Mouse (Mus musculus) kidney, postnatal 0 days (tissue): Measurements from ENCODE around the gene Slc9a9. TPM values are rescaled to one million over a fixed set of nuclear protein-coding genes. Genes with fewer than 3 reads are reported as not detected.

Source experiments
- ATAC-seq: fragments of 200-750 bp; cut with Nextera tagmentation; replicated peaks from 2 replicates; pipeline ENCODE4 v1.8.0; 2017; ENCODE audit warnings: low read depth, moderate number of reproducible peaks, moderate TSS enrichment, moderate library complexity; ENCODE audit not compliant: low FRiP score
- DNase-seq: peaks from one replicate; pipeline ENCODE4 v3.0.0-alpha.2; 2016; ENCODE audit warnings: low spot score
- H3K27ac ChIP-seq: fragments of 300-500 bp; sonication (generic); 2 replicates; pipeline ENCODE4 v1.5.1; 2014; ENCODE audit warnings: mild to moderate bottlenecking
- H3K27me3 ChIP-seq: fragments of 300-500 bp; sonication (generic); 2 replicates; pipeline ENCODE4 v1.6.1; 2014; ENCODE audit warnings: low read length, mixed read lengths; ENCODE audit not compliant: insufficient read depth
- H3K36me3 ChIP-seq: fragments of 300-500 bp; sonication (generic); 2 replicates; pipeline ENCODE4 v1.6.1; 2014; ENCODE audit warnings: low read length, mixed read lengths; ENCODE audit not compliant: insufficient read depth
- H3K4me1 ChIP-seq: fragments of 300-500 bp; sonication (generic); replicated peaks from 2 replicates; pipeline ENCODE4 v1.6.1; 2014; ENCODE audit warnings: antibody characterized with exemption, low read length, mixed read lengths; ENCODE audit not compliant: insufficient read depth
- H3K4me2 ChIP-seq: fragments of 300-500 bp; sonication (generic); 2 replicates; pipeline ENCODE4 v1.6.1; 2014; ENCODE audit warnings: mild to moderate bottlenecking, low read length, moderate library complexity, mixed read lengths
- H3K4me3 ChIP-seq: fragments of 300-500 bp; sonication (generic); replicated peaks from 2 replicates; pipeline ENCODE4 v1.5.1; 2014; ENCODE audit warnings: low read depth, low read length
- H3K9ac ChIP-seq: fragments of 300-500 bp; sonication (generic); 2 replicates; pipeline ENCODE4 v1.6.1; 2014; ENCODE audit warnings: low read depth, low read length
- H3K9me3 ChIP-seq: fragments of 300-500 bp; sonication (generic); replicated peaks from 2 replicates; pipeline ENCODE4 v1.6.1; 2016; ENCODE audit warnings: low read length, inconsistent platforms, mixed read lengths
- CTCF ChIP-seq: IDR thresholded peaks from 2 replicates; pipeline ENCODE4 v1.5.1; 2016; ENCODE audit warnings: antibody characterized with exemption, low read depth, mild to moderate bottlenecking, moderate library complexity
- WGBS: fragments of 180-500 bp; shearing (Covaris S2); extraction: QIAGEN DNeasy Blood & Tissue Kit; methylation state at CpG from one replicate; pipeline ENCODE4 v1.1.7; 2014; 5-methylcytosine and 5-hydroxymethylcytosine counted together
- polyA plus RNA-seq: library from polyadenylated mRNA; unstranded; fragments of >200 nt; fragmentation: Nextera tagmentation; extraction: Ambion mirVana; gene quantifications from 2 replicates; pipeline ENCODE4 v1.2.1, GENCODE M21; 2015

Slc9a9 gene
- polyA plus RNA-seq, 1 experiment from 2014 or later = 2.6 TPM

GRCm38 (mm10) chr9:94955645-94956044 lies 285.9 kb downstream of the Slc9a9 start:
- Histone ChIP-seq H3K27me3 (no peaks in the 10 kb centered on the region), H3K36me3 (no peaks in the 10 kb centered on the region), H3K4me1 (no peaks in the 10 kb centered on the region), H3K9me3 (no peaks in the 10 kb centered on the region), H3K9ac (no peak overlapping the region), H3K4me3 (no peak overlapping the region), H3K4me2 (no peak overlapping the region), H3K27ac (no peak overlapping the region)
- ATAC-seq (no peak), DNase-seq (peak; percentile 7)
- TF ChIP-seq CTCF = no peak
- 11% methylated on average over 2 of the region's 2 CpGs for WGBS

- WGBS = 70% methylated on average over 2 of the region's 2 CpGs
- TF ChIP-seq CTCF = no peak
- H3K4me3 ChIP-seq = no peak overlapping the region
- H3K4me1 ChIP-seq = no peaks in the 10 kb centered on the region
- DNase-seq = no peak
- no peaks in the 10 kb centered on the region for H3K27me3 ChIP-seq
- H3K9ac ChIP-seq = no peak overlapping the region
- no peaks in the 10 kb centered on the region for H3K9me3 ChIP-seq
- ATAC-seq = no peak
- H3K36me3 ChIP-seq = no peaks in the 10 kb centered on the region
- no peak overlapping the region for H3K27ac ChIP-seq
- no peak overlapping the region for H3K4me2 ChIP-seq
Measured at GRCm38 (mm10) chr9:94958382-94958781, 288.7 kb downstream of the Slc9a9 start.

GRCm38 (mm10) chr9:94968596-94969120 lies 298.9 kb downstream of the Slc9a9 start:
- no peak for DNase-seq
- no peaks in the 10 kb centered on the region for H3K4me1 ChIP-seq
- 85% methylated on average over 5 of the region's 5 CpGs for WGBS

GRCm38 (mm10) chr9:94969131-94969530 lies 299.4 kb downstream of the Slc9a9 start:
- DNase-seq (no peak), ATAC-seq (no peak)
- Histone ChIP-seq H3K9ac (no peak overlapping the region), H3K4me1 (no peaks in the 10 kb centered on the region), H3K27ac (no peak overlapping the region), H3K4me2 (no peak overlapping the region), H3K4me3 (no peak overlapping the region), H3K36me3 (no peaks in the 10 kb centered on the region), H3K9me3 (no peaks in the 10 kb centered on the region), H3K27me3 (no peaks in the 10 kb centered on the region)
- TF ChIP-seq CTCF = no peak
- 67% methylated on average over 1 of the region's 1 CpGs for WGBS

More at GRCm38 (mm10) chr9:94968596-94969120, 298.9 kb downstream of the Slc9a9 start:
- no peak overlapping the region for H3K4me2 ChIP-seq
- H3K9ac ChIP-seq = no peak overlapping the region
- H3K9me3 ChIP-seq = no peaks in the 10 kb centered on the region
- H3K36me3 ChIP-seq = no peaks in the 10 kb centered on the region
- no peak for ATAC-seq
- no peak for TF ChIP-seq CTCF
- no peak overlapping the region for H3K4me3 ChIP-seq
- no peaks in the 10 kb centered on the region for H3K27me3 ChIP-seq
- no peak overlapping the region for H3K27ac ChIP-seq

GRCm38 (mm10) chr9:94972021-94972420 lies 302.3 kb downstream of the Slc9a9 start:
- DNase-seq = no peak
- H3K4me3 ChIP-seq = no peak overlapping the region
- H3K9me3 ChIP-seq = no peaks in the 10 kb centered on the region
- H3K4me2 ChIP-seq = no peak overlapping the region
- H3K9ac ChIP-seq = no peak overlapping the region
- H3K27ac ChIP-seq = no peak overlapping the region
- WGBS = 60% methylated on average over 2 of the region's 2 CpGs
- H3K4me1 ChIP-seq = no peaks in the 10 kb centered on the region
- no peak for TF ChIP-seq CTCF
- no peaks in the 10 kb centered on the region for H3K36me3 ChIP-seq
- no peak for ATAC-seq
- H3K27me3 ChIP-seq = no peaks in the 10 kb centered on the region

- Histone ChIP-seq H3K9me3 (no peaks in the 10 kb centered on the region), H3K4me3 (no peak overlapping the region), H3K36me3 (no peaks in the 10 kb centered on the region), H3K27me3 (no peaks in the 10 kb centered on the region), H3K4me2 (no peak overlapping the region), H3K27ac (no peak overlapping the region), H3K9ac (no peak overlapping the region), H3K4me1 (no peaks in the 10 kb centered on the region)
- no peak for DNase-seq
- no peak for TF ChIP-seq CTCF
- 92% methylated on average over 2 of the region's 2 CpGs for WGBS
- ATAC-seq = no peak
Measured at GRCm38 (mm10) chr9:94972693-94973092, 303.0 kb downstream of the Slc9a9 start.

- no peaks in the 10 kb centered on the region for H3K9me3 ChIP-seq
- H3K9ac ChIP-seq = no peak overlapping the region
- no peak for TF ChIP-seq CTCF
- H3K36me3 ChIP-seq = no peaks in the 10 kb centered on the region
- ATAC-seq = no peak
- H3K4me1 ChIP-seq = no peaks in the 10 kb centered on the region
- no peaks in the 10 kb centered on the region for H3K27me3 ChIP-seq
- no peak overlapping the region for H3K4me2 ChIP-seq
- WGBS = 70% methylated on average over 1 of the region's 1 CpGs
- no peak overlapping the region for H3K4me3 ChIP-seq
- DNase-seq = no peak
- no peak overlapping the region for H3K27ac ChIP-seq
Measured at GRCm38 (mm10) chr9:94976191-94976590, 306.5 kb downstream of the Slc9a9 start.
